Mouse (Mus musculus): Measurements from ENCODE around the gene Ndufb4.
"Not testable (repeated sequence)": the region's sequence is repeated elsewhere in the genome, so short reads cannot be mapped to it uniquely, and the experiment has no call there.

The Ndufb4 gene

DNA sequence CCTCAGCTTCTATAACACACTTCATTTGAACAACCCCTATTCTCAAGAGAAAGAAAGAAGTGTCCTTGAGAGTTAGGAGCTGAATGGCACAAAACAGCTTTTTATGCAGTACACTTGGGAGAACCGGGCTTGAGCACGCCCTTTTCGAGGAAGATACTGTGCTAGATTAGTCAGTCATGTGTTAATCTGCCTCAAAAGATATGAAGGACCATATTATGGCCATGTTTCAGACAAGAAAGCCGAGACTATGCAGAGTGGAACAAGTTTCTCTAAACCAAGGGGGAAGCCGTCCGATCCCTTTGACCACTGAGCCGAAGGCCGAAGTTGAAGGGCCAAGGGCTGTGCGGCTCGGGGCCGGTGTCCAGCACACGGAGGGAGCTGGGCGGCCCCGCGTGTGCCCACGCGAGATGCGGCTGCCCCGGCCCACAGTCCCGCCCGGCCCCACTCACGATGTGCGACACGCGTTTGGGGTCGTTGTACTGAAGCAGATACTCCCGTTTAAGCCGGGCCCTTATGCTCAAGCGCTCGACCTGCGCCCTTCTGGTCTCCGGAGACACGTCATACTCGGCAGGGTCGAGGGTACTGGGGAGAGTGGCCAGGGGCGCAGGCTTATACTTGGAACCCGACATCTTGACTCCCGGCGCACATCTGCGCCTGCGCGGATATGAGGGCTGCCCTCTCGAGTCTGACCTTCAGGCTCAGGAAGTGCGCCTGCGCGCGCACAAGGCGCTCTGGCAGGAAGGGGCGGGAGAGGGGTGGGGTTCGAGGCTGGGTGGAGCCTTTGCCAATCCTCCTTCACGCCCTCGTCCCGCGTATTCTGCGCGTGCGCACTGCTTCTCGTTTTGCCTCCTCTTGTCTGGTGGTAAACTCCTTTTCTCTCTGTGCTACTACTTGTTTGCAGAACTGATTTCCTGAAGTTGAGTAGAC is at the start of gene Ndufb4:
Gene Ndufb4, minus strand, starts transcription at position 723 of the 927 bp plus-strand sequence.
- DNase-seq (ENCODE audit: low read depth, low spot score) = peak; percentile 97

DNA sequence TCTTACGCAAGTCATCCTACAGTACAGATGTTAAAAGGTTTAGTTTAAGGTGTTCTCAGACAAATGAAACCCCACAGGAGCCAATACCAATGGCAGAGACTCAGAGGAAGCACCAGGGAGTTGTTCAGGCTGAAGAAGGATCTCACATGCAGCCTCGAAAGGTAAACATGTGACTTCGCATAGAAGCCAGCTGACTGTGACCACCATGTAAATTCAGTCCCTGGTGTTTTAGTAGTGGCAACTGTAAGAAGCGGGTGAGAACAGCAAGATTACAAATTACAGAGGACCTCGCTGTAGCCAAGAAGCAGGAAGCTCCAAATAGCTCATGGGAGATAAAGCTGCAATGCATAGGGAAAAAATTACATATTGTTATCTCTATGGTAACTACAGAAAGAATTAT is 49.6 kb upstream of the Ndufb4 start:
- no peak for DNase-seq (ENCODE audit: low read depth, low spot score)

DNA sequence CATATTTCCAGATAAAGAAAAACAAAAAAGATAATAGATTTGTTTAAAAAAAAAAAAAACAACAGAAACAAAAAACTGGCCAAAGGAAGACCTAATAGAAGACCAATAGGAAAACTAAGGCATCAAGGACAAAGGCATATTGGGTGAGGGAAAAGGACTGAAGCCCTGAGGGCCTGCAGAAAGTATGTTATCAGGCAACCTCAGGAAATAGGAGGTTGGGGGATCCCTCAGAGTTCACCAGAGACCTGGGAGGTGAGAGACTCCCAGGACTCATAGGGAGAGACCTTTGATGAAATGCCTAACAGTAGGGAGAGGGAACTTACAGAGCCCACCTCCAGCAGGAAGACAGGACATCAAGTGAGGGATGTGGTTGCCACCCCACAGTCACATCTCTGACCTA is 45.8 kb upstream of the Ndufb4 start:
- DNase-seq (ENCODE audit: low read depth, low spot score) = not testable (repeated sequence)

DNA sequence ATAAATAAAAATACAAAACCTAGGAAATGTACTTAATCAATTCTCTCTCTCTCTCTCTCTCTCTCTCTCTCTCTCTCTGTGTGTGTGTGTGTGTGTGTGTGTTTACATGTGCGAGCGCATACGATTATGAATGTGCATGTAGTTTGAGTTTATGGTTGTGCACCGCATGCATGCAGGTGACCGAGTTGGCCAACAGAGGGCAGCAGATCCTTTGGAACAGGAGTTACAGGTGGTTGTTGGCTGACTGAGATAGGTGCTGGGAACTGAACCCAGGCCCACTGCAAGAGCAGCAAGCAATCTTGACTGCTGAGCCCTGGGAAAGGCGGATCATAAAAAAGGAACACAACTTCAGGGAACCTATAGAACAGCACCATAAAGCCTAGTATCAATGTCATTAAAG is 44.5 kb upstream of the Ndufb4 start:
- no peak for DNase-seq (ENCODE audit: low read depth, low spot score)

DNA sequence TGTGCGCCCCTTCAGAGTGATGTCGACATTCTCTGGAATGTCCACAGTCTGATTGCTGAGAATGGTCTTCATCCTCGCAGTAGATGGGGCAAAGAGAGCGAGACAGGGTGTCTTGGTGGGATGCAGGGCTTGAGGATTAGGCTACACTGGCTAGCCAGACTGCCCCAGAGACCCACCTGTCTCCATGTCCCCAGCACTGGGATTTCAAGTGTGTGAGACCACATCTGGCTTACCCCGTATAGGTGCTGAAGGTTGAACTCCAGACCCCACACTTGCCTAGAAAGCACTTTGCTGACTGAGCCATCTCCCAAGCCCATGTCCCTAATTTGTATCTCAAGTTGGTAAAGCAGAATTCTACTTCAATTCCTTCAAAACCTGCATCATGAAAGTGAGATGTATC is 43.0 kb upstream of the Ndufb4 start:
- no peak for DNase-seq (ENCODE audit: low read depth, low spot score)

GRCm38 (mm10) chr16:37690932-37691730 is 36.9 kb upstream of the Ndufb4 start:
- DNase-seq (ENCODE audit: low read depth, low spot score) = no peak

DNA sequence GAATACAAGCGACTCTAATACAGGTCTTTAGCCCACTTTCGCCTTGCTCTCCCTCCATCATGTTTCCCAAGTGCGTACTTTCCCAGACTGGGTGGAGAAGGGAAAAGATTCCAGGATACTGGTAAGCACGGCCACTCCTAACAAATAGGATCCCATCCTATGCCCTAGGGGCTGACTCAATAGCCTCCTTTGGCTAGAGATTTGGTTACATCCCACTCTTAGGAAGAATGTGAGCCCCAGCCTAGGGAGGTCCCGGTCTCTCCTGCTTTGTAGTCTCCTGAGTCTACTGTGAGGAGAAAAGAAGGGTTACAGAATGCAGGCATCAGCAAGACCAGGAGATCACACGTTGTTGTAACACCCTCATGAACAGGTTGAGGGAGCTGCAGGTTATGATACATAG is 36.2 kb upstream of the Ndufb4 start:
- DNase-seq (ENCODE audit: low read depth, low spot score) = no peak

- no peak for DNase-seq (ENCODE audit: low read depth, low spot score)
Measured at GRCm38 (mm10) chr16:37689934-37690333, 35.7 kb upstream of the Ndufb4 start.

DNA sequence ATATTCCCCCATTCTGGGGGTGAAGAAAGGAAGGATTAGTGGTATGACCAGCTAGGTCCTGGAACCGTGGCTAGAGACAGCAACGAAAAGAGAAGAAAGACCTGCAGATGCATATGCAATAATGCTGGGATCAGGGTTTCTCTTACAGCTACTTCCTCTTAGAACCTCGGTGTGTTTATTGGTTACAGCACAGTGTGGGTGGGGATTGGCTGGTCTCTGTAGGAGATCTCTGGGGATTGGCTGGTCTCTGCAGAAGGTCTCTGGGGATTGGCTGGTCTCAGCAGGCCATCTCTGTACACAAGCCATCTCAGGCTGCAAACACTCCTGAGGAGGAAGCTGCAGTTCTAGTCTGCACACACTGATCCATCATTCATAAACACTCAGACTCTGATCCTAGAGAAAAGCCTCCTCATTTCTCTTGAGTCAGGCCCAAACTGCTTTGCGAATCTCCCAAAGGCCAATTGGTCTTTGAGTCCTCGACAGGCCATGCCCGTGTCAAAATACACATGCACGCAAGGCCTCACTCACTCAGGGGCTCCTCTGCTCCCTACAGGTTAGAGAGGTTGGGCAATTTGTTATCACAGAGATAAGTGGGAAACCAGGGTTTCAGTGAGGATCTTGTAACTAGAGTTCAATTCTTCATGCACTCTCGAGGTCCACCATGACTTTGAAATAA is 35.1 kb upstream of the Ndufb4 start:
- DNase-seq (ENCODE audit: low read depth, low spot score) = no peak

DNA sequence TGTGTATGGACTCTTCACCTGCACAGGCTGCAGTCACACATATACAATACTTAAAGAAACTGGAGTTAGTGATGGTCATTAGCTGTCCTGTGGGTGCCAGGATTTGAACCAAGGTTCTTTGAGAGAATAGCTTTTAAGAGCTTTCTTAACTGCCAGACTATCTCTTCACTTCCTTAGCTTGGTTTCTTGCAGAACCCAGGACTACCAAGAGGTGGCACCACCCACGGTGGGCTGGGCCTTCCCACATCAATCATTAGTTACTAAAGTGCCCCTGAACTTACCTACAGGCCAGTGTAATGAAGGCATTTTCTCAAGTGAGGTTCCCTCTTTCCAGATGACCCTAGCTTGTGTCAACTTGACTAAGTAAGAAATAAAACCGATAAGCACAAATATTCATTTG is 33.9 kb upstream of the Ndufb4 start:
- DNase-seq (ENCODE audit: low read depth, low spot score) = no peak

GRCm38 (mm10) chr16:37687301-37687980 is 33.2 kb upstream of the Ndufb4 start:
- DNase-seq (ENCODE audit: low read depth, low spot score) = no peak

GRCm38 (mm10) chr16:37686834-37687233 is 32.6 kb upstream of the Ndufb4 start:
- DNase-seq (ENCODE audit: low read depth, low spot score) = no peak

- no peak for DNase-seq (ENCODE audit: low read depth, low spot score)
Measured at GRCm38 (mm10) chr16:37685946-37686600, 31.8 kb upstream of the Ndufb4 start.

DNA sequence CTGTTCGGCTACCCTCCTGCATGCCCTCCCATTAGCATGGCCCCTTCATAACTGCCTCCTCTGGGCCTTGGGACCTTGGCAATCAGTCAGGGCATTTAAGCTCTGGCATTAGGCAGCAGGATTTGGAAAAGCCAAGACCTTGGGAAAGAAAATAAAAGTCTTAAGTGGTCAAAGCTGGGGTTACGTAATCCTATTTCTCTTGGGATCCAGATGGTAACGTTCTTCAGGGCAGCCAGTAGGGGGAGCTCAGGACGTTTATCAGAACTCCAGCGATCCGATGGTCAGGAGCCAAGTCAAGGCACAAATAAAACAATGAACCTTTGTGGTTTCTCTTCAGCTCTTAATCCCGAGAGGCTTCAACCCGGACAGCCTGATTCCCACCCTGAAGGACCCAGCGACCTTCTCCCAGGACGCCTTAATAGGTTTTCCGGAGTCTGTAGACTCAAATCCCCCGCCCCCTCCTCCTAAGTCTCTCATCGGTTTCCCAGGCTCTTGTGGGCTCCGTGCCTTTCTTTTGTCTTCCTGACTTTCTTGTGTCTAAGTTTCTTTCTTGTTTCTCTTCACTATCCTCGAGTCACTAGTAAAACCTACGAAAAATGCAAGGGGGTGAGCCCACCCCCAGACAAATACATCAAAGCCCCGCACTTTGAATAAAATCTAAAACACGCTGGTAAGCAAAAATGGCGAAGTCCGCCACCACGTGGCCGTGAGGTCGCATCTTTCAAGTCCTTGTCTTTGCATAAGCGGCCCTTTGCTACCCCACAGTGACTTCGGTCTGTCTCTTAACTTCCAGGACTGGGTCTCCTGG is 30.6 kb upstream of the Ndufb4 start:
- peak; percentile 82 for DNase-seq (ENCODE audit: low read depth, low spot score)

GRCm38 (mm10) chr16:37684259-37684633 is 30.0 kb upstream of the Ndufb4 start:
- no peak for DNase-seq (ENCODE audit: low read depth, low spot score)

- no peak for DNase-seq (ENCODE audit: low read depth, low spot score)
Measured at GRCm38 (mm10) chr16:37683154-37684130, 29.2 kb upstream of the Ndufb4 start.

GRCm38 (mm10) chr16:37682309-37682975 is 28.2 kb upstream of the Ndufb4 start:
- DNase-seq (ENCODE audit: low read depth, low spot score) = peak; percentile 61

DNA sequence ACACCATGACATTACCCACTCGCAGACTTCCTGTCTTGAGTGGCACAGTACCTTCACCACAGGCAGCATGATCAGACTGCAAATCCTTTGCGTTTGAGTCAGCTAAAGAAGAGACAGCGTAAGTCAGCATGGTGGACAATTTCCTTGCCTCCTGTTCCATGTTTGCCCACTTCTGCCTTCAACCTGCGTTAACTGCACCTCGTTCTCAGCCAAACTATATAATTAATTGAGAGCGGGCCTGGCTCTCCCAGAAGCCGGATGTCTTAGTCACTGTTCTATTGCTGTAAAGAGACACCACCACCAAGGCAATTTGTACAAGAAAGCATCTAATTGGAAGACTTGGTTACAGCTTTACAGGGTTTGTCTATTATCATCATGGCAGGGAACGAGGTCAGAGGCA is 26.6 kb upstream of the Ndufb4 start:
- no peak for DNase-seq (ENCODE audit: low read depth, low spot score)
